Mouse (Mus musculus) stomach, embryonic 15.5 days (tissue): ENCODE measurements around the gene Sdhb. TPM values are rescaled to one million over a fixed set of nuclear protein-coding genes. Genes with fewer than 3 reads are reported as not detected.

Experiments
- ATAC-seq: fragments of 200-750 bp; cut with Nextera tagmentation; 2 replicates; pipeline ENCODE4 v1.8.0; 2017; ENCODE audit warnings: low read depth, moderate number of reproducible peaks, moderate TSS enrichment; ENCODE audit not compliant: insufficient read depth, low FRiP score
- H3K27ac ChIP-seq: fragments of 300-500 bp; sonication (generic); 2 replicates; pipeline ENCODE4 v1.5.1; 2015; ENCODE audit warnings: mild to moderate bottlenecking, inconsistent platforms
- H3K27me3 ChIP-seq: fragments of 300-500 bp; sonication (generic); replicated peaks from 2 replicates; pipeline ENCODE4 v1.6.1; 2015; ENCODE audit warnings: inconsistent platforms
- H3K36me3 ChIP-seq: fragments of 300-500 bp; sonication (generic); 2 replicates; pipeline ENCODE4 v1.6.1; 2015; ENCODE audit warnings: inconsistent platforms
- H3K4me1 ChIP-seq: fragments of 300-500 bp; sonication (generic); 2 replicates; pipeline ENCODE4 v1.6.1; 2015; ENCODE audit warnings: inconsistent platforms
- H3K4me2 ChIP-seq: fragments of 300-500 bp; sonication (generic); 2 replicates; pipeline ENCODE4 v1.6.1; 2015; ENCODE audit warnings: mild to moderate bottlenecking, inconsistent platforms
- H3K4me3 ChIP-seq: fragments of 300-500 bp; sonication (generic); replicated peaks from 2 replicates; pipeline ENCODE4 v1.5.1; 2015; ENCODE audit warnings: inconsistent platforms
- H3K9ac ChIP-seq: fragments of 300-500 bp; sonication (generic); 2 replicates; pipeline ENCODE4 v1.6.1; 2015; ENCODE audit warnings: inconsistent platforms
- H3K9me3 ChIP-seq: fragments of 300-500 bp; sonication (generic); 2 replicates; pipeline ENCODE4 v1.6.1; 2016; ENCODE audit warnings: inconsistent platforms
- WGBS: fragments of 180-500 bp; shearing (Covaris S2); methylation state at CpG from one replicate; pipeline ENCODE4 v1.1.7; 2015; 5-methylcytosine and 5-hydroxymethylcytosine counted together
- polyA plus RNA-seq: library from polyadenylated mRNA; unstranded; fragments of >200 nt; fragmentation: Nextera tagmentation; extraction: Ambion mirVana; gene quantifications from 2 replicates; pipeline ENCODE4 v1.2.1, GENCODE M21; 2015

The Sdhb gene
- polyA plus RNA-seq, 1 experiment from 2014 or later, result 419 TPM

DNA sequence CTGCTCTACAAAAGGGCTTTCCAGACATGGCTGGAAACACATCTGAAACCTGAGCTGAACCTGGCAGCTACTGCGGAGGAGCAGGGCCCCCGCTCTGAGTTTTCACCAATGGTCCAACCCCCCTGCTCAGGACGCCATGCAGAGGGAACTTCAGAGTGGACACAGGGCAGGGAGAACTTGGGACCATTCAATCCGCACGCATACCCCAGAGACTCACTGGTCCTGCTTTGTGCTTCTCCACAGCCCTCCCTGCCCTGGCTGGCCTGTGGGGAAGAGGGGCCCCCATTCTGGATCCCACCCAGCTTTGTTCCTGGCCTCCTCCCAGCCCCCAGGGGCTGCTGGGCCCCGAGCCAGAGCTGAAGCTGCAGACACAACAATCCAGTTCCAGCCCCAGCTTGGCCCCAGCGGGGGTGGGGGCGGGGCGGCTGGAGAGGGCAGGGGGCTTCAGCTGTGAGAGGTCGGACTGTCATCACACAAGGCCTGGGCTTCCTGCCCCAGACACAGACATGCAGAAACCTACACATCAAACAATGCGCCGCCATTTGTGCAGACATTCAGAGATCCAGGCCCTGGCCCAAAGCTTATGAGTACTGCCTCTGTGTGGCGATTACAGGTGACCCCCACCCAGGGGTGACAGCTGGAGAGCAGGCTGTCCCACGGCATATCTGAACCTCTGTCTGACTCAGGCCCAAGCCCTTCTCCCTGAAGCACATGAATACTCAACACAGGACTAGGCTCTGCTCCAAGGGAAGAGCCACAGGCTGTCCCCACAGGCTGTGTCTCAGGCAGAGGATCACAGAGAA lies 60.0 kb downstream of the Sdhb start:
- 29% methylated on average over 14 of the region's 14 CpGs for WGBS
- H3K4me2 ChIP-seq, result peak overlapping the region; percentile 32; the same call in 1 of the 2 replicates
- peaks cover 6% of the 10 kb centered on the region; the same call in 1 of the 2 replicates for H3K36me3 ChIP-seq
- H3K27me3 ChIP-seq, result no peaks in the 10 kb centered on the region
- no peak overlapping the region for H3K9ac ChIP-seq
- peaks cover 40% of the 10 kb centered on the region for H3K4me1 ChIP-seq
- peak; percentile 67 for ATAC-seq
- no peaks in the 10 kb centered on the region for H3K9me3 ChIP-seq
- H3K27ac ChIP-seq, result peak overlapping the region; percentile 91
- 0 out of 2 replicates have a peak overlapping the region, but pooled peaks have one; percentile 7 for H3K4me3 ChIP-seq

GRCm38 (mm10) chr4:141021614-141021929 lies 60.6 kb downstream of the Sdhb start:
- ATAC-seq, result no peak
- peak overlapping the region; percentile 91 for H3K27ac ChIP-seq
- peak overlapping the region; percentile 32; the same call in 1 of the 2 replicates for H3K4me2 ChIP-seq
- no peaks in the 10 kb centered on the region for H3K27me3 ChIP-seq
- H3K9ac ChIP-seq, result 0 out of 2 replicates have a peak overlapping the region, but pooled peaks have one; percentile 3
- H3K9me3 ChIP-seq, result no peaks in the 10 kb centered on the region
- no peak overlapping the region for H3K4me3 ChIP-seq
- peaks cover 37% of the 10 kb centered on the region for H3K4me1 ChIP-seq
- 0 out of 2 replicates have a peak, but pooled peaks cover 3% of the 10 kb centered on the region for H3K36me3 ChIP-seq
- WGBS, result 56% methylated on average over 11 of the region's 11 CpGs

DNA sequence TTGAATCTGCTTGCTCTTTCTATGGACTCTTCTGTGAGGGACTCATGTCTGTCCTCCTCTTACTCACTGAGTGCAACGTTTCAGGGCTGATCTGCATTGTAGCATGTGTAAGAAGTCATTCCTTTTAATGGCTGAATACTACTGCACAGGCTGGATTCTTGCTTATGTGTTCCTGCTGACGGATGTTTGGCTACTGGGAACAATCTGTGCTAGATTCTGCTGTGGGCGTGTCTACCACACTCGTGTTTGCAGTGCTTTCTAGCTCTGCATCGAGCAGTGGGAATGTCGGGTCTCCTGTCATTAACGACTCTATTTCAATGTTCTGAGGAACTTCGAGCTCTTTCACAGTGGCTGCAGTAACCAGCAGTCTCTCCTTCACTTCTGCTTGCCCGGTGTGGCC lies 63.0 kb downstream of the Sdhb start:
- ATAC-seq, result no peak
- no peak overlapping the region for H3K4me2 ChIP-seq
- H3K4me1 ChIP-seq, result peaks cover 34% of the 10 kb centered on the region
- no peak overlapping the region for H3K4me3 ChIP-seq
- H3K9ac ChIP-seq, result no peak overlapping the region
- no peaks in the 10 kb centered on the region for H3K9me3 ChIP-seq
- H3K36me3 ChIP-seq, result peaks cover 10% of the 10 kb centered on the region; the same call in 1 of the 2 replicates
- H3K27me3 ChIP-seq, result no peaks in the 10 kb centered on the region
- H3K27ac ChIP-seq, result peak overlapping the region; percentile 46; the same call in 1 of the 2 replicates
- 43% methylated on average over 9 of the region's 9 CpGs for WGBS

DNA sequence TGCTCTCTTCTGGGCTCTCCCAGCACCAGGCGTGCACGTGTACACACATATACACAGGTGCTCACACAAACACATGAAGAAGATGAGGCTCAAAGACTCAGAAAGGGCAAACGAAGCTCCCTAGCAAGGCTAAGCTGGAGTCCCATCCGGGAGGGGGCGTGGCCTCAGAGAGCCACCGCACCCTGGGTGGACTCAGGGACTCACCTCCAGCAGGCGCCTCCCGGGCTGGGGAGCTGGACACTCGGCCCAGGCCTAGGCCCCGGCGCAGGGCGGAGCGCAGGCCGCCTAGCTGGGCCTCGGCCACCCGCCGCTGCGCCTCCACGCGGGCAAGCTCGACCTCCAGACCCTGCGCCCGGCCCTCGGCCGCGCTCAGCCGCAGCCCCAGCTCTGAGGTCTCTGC lies 64.0 kb downstream of the Sdhb start:
- no peaks in the 10 kb centered on the region for H3K27me3 ChIP-seq
- no peak overlapping the region for H3K27ac ChIP-seq
- H3K4me2 ChIP-seq, result no peak overlapping the region
- H3K36me3 ChIP-seq, result peaks cover 10% of the 10 kb centered on the region; the same call in 1 of the 2 replicates
- WGBS, result 73% methylated on average over 27 of the region's 27 CpGs
- peaks cover 29% of the 10 kb centered on the region for H3K4me1 ChIP-seq
- ATAC-seq, result no peak
- H3K4me3 ChIP-seq, result no peak overlapping the region
- H3K9me3 ChIP-seq, result no peaks in the 10 kb centered on the region
- no peak overlapping the region for H3K9ac ChIP-seq

Other genes with a start within 250 kb of the Sdhb start
- 0.19 and 0.49 TPM in 2 replicates for gene Padi6, start 218.6 kb upstream of the Sdhb start, polyA plus RNA-seq
- 1.7 and 2.8 TPM in 2 replicates for gene Padi4, start 187.0 kb upstream of the Sdhb start, polyA plus RNA-seq
- 0.09 and 0.18 TPM in 2 replicates for gene Padi3, start 150.6 kb upstream of the Sdhb start, polyA plus RNA-seq
- 0.19 and 0.23 TPM in 2 replicates for gene Padi1, start 115.4 kb upstream of the Sdhb start, polyA plus RNA-seq
- gene Padi2, start 54.9 kb upstream of the Sdhb start, polyA plus RNA-seq, result 2.7 and 3.0 TPM in 2 replicates
- gene Atp13a2, start 25.7 kb downstream of the Sdhb start, polyA plus RNA-seq, result 42.7 and 45.9 TPM in 2 replicates
- gene Mfap2, start 49.2 kb downstream of the Sdhb start, polyA plus RNA-seq, result 418 and 436 TPM in 2 replicates
- 4.2 and 5.9 TPM in 2 replicates for gene Crocc, start 99.3 kb downstream of the Sdhb start, polyA plus RNA-seq
- gene Necap2, start 117.2 kb downstream of the Sdhb start, polyA plus RNA-seq, result 81.4 and 82.0 TPM in 2 replicates
- gene Spata21, start 127.1 kb downstream of the Sdhb start, polyA plus RNA-seq, result 0.05 and 0.15 TPM in 2 replicates
- 34.5 and 44.3 TPM in 2 replicates for gene Szrd1, start 178.6 kb downstream of the Sdhb start, polyA plus RNA-seq
- gene Fbxo42, start 186.7 kb downstream of the Sdhb start, polyA plus RNA-seq, result 21.3 and 21.4 TPM in 2 replicates